Mouse (Mus musculus) heart, embryonic 14.5 days (tissue): ENCODE results near the gene Bloc1s4. TPM values are rescaled to one million over a fixed set of nuclear protein-coding genes. Genes with fewer than 3 reads are reported as not detected.
A peak's percentile ranks its signal among the peaks of the same experiment; 100 is the strongest.

ENCODE experiments used
- ATAC-seq: fragments of 200-750 bp; cut with Nextera tagmentation; 2 replicates; pipeline ENCODE4 v1.8.0; 2017; ENCODE audit warnings: low read depth, moderate TSS enrichment; ENCODE audit not compliant: insufficient number of reproducible peaks, insufficient read depth, low FRiP score
- H3K27ac ChIP-seq, 2 experiments: fragments of 200-500 bp in 1 of 2; fragments of 300-500 bp in 1 of 2; sonication (generic) in 1 of 2; replicated peaks in 1 of 2; 2 replicates each; pipeline ENCODE4 v1.5.1; 2012 to 2014; ENCODE audit warnings: low read depth in 2 of 2, low read length in 2 of 2, control low read depth in 1 of 2, mild to moderate bottlenecking in 1 of 2, mixed read lengths in 1 of 2; ENCODE audit not compliant: control insufficient read depth in 1 of 2, insufficient read depth in 1 of 2
- H3K27me3 ChIP-seq: fragments of 300-500 bp; sonication (generic); 2 replicates; pipeline ENCODE4 v1.6.1; 2014; ENCODE audit warnings: mild to moderate bottlenecking, low read length, control low read depth; ENCODE audit not compliant: control insufficient read depth, insufficient read depth
- H3K36me3 ChIP-seq: fragments of 300-500 bp; sonication (generic); 2 replicates; pipeline ENCODE4 v1.6.1; 2014; ENCODE audit warnings: mild to moderate bottlenecking, control low read depth, low read length, mixed read lengths; ENCODE audit not compliant: control insufficient read depth, insufficient read depth
- H3K4me1 ChIP-seq, 2 experiments: fragments of 200-500 bp in 1 of 2; fragments of 300-500 bp in 1 of 2; sonication (generic) in 1 of 2; 2 replicates each; pipeline ENCODE4 v1.6.1; 2012 to 2014; ENCODE audit warnings: low read length in 2 of 2, control low read depth in 1 of 2, mixed read lengths in 1 of 2; ENCODE audit not compliant: control insufficient read depth in 2 of 2, insufficient read depth in 2 of 2
- H3K4me2 ChIP-seq: fragments of 300-500 bp; sonication (generic); 2 replicates; pipeline ENCODE4 v1.6.1; 2014; ENCODE audit warnings: mild to moderate bottlenecking, low read length
- H3K4me3 ChIP-seq, 2 experiments: fragments of 200-500 bp in 1 of 2; fragments of 300-500 bp in 1 of 2; sonication (generic) in 1 of 2; 2 replicates each; pipeline ENCODE4 v1.5.1; 2012 to 2014; ENCODE audit warnings: low read length in 2 of 2, mild to moderate bottlenecking in 2 of 2, control low read depth in 1 of 2, low read depth in 1 of 2, moderate library complexity in 1 of 2; ENCODE audit not compliant: control insufficient read depth in 1 of 2, insufficient read depth in 1 of 2
- H3K9ac ChIP-seq: fragments of 300-500 bp; sonication (generic); 2 replicates; pipeline ENCODE4 v1.6.1; 2014; ENCODE audit warnings: mild to moderate bottlenecking, low read length
- H3K9me3 ChIP-seq: fragments of 300-500 bp; sonication (generic); 2 replicates; pipeline ENCODE4 v1.6.1; 2016; ENCODE audit warnings: low read length, control low read depth; ENCODE audit not compliant: control insufficient read depth
- WGBS: fragments of 180-500 bp; shearing (Covaris S2); extraction: QIAGEN DNeasy Blood & Tissue Kit; methylation state at CpG from one replicate; pipeline ENCODE4 v1.1.7; 2014; 5-methylcytosine and 5-hydroxymethylcytosine counted together
- polyA plus RNA-seq: library from polyadenylated mRNA; unstranded; fragments of >200 nt; fragmentation: Nextera tagmentation; extraction: Ambion mirVana; gene quantifications from 2 replicates; pipeline ENCODE4 v1.2.1, GENCODE M21; 2014

Gene Bloc1s4
- polyA plus RNA-seq, 1 experiment from 2014 or later: 22.7 TPM

GRCm38 (mm10) chr5:36716816-36717215 lies 31.6 kb downstream of the Bloc1s4 start:
- peaks cover 58 to 61% of the 10 kb centered on the region in 2 experiments for H3K4me1 ChIP-seq
- H3K9ac ChIP-seq: no peak overlapping the region
- H3K4me2 ChIP-seq: no peak overlapping the region
- peak overlapping the region in 1 of 2 experiments; percentile 15; a peak in 1 of 4 replicates for H3K27ac ChIP-seq
- H3K27me3 ChIP-seq: no peaks in the 10 kb centered on the region
- H3K36me3 ChIP-seq: no peaks in the 10 kb centered on the region
- no peak overlapping the region for H3K4me3 ChIP-seq
- no peak for ATAC-seq
- H3K9me3 ChIP-seq: no peaks in the 10 kb centered on the region
- 46% methylated on average over 2 of the region's 2 CpGs for WGBS

GRCm38 (mm10) chr5:36714832-36715231 lies 33.6 kb downstream of the Bloc1s4 start:
- Histone ChIP-seq H3K4me3 (no peak overlapping the region), H3K27me3 (no peaks in the 10 kb centered on the region), H3K4me2 (no peak overlapping the region), H3K4me1 (peaks cover 46 to 48% of the 10 kb centered on the region in 2 experiments), H3K36me3 (no peaks in the 10 kb centered on the region), H3K9me3 (no peaks in the 10 kb centered on the region), H3K9ac (no peak overlapping the region), H3K27ac (peak overlapping the region; percentile 60 to 94)
- no peak for ATAC-seq
- WGBS: 58% methylated on average over 3 of the region's 3 CpGs

DNA sequence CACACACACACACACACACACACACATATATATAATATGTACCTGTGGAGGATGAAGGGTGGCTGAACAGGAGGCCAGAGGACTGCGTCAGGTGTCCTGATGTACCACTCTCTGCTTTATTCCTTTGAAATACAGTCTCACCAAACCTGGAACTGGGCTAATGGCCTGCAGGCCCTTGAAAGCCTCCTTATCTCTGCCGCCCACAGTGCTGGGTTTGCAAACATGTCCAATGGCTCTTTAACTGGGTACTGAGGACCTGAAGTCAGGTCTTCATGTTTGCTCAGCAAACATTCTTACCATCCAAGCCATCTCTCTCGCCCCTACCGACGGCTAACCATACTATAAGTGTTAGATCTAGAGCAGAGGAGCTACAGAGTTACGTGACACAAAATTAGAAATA lies 34.8 kb downstream of the Bloc1s4 start:
- Histone ChIP-seq H3K4me3 (no peak overlapping the region), H3K36me3 (no peaks in the 10 kb centered on the region), H3K9ac (peak overlapping the region; percentile 44), H3K4me2 (peak overlapping the region; percentile 54; the same call in 1 of the 2 replicates), H3K4me1 (peaks cover 46 to 48% of the 10 kb centered on the region in 2 experiments), H3K9me3 (no peaks in the 10 kb centered on the region), H3K27me3 (no peaks in the 10 kb centered on the region), H3K27ac (peak overlapping the region; percentile 94 to 98)
- 67% methylated on average over 6 of the region's 6 CpGs for WGBS
- no peak for ATAC-seq

- peak; percentile 98 for ATAC-seq
- no peaks in the 10 kb centered on the region for H3K9me3 ChIP-seq
- H3K27me3 ChIP-seq: no peaks in the 10 kb centered on the region
- H3K36me3 ChIP-seq: no peaks in the 10 kb centered on the region
- peaks cover 46 to 47% of the 10 kb centered on the region in 2 experiments for H3K4me1 ChIP-seq
- H3K4me2 ChIP-seq: peak overlapping the region; percentile 54
- WGBS: 3% methylated on average over 31 of the region's 31 CpGs
- H3K4me3 ChIP-seq: peak overlapping the region; percentile 15 to 27
- peak overlapping the region; percentile 54 for H3K9ac ChIP-seq
- H3K27ac ChIP-seq: peak overlapping the region; percentile 97 to 98
These were observed 35.6 kb downstream of the Bloc1s4 start for GRCm38 (mm10) chr5:36712553-36713534.

GRCm38 (mm10) chr5:36711863-36712262 lies 36.6 kb downstream of the Bloc1s4 start:
- WGBS: 46% methylated on average over 5 of the region's 5 CpGs
- H3K4me2 ChIP-seq: peak overlapping the region; percentile 54
- no peak for ATAC-seq
- H3K27me3 ChIP-seq: no peaks in the 10 kb centered on the region
- H3K27ac ChIP-seq: peak overlapping the region; percentile 97 to 98
- H3K9ac ChIP-seq: no peak overlapping the region
- H3K4me3 ChIP-seq: no peak overlapping the region
- peaks cover 45% of the 10 kb centered on the region in 2 experiments for H3K4me1 ChIP-seq
- no peaks in the 10 kb centered on the region for H3K36me3 ChIP-seq
- no peaks in the 10 kb centered on the region for H3K9me3 ChIP-seq

DNA sequence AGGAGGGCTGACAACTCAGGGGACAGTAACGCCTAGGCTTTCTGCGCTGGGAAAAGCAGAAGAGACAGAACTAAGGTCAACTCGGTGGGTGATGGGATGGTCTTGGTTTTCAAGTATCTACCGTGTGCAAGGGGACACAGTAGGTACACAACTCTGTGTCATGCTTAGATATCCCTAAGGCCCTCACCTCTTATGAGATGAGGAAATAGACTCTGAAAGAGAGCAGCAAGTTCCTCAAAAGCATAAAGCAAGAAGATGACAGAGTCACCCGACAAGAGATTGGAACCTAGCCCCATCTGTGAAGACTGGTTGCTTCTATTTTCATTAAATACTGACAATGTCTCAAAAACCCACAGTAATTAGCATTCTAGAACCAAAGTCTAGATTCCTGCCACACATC lies 42.7 kb downstream of the Bloc1s4 start:
- Histone ChIP-seq H3K4me2 (no peak overlapping the region), H3K9ac (no peak overlapping the region), H3K4me3 (no peak overlapping the region), H3K27ac (no peak overlapping the region), H3K9me3 (no peaks in the 10 kb centered on the region), H3K36me3 (no peaks in the 10 kb centered on the region), H3K27me3 (no peaks in the 10 kb centered on the region), H3K4me1 (peaks cover 9 to 11% of the 10 kb centered on the region in 2 experiments)
- no peak for ATAC-seq
- 79% methylated on average over 5 of the region's 5 CpGs for WGBS

GRCm38 (mm10) chr5:36705390-36705789 lies 43.1 kb downstream of the Bloc1s4 start:
- Histone ChIP-seq H3K27me3 (no peaks in the 10 kb centered on the region), H3K9ac (no peak overlapping the region), H3K4me3 (no peak overlapping the region), H3K36me3 (no peaks in the 10 kb centered on the region), H3K4me1 (peaks cover 13 to 14% of the 10 kb centered on the region in 2 experiments), H3K9me3 (no peaks in the 10 kb centered on the region), H3K27ac (no peak overlapping the region), H3K4me2 (no peak overlapping the region)
- WGBS: 86% methylated on average over 5 of the region's 5 CpGs
- ATAC-seq: no peak
